Mouse (Mus musculus) E14TG2a.4 (cell line): ENCODE measurements around the gene Tmed2.
A peak's percentile ranks its signal among the peaks of the same experiment; 100 is the strongest.
"Not testable (repeated sequence)": the region's sequence is repeated elsewhere in the genome, so short reads cannot be mapped to it uniquely, and the experiment has no call there.

Experiments
- H3K27me3 ChIP-seq: 2 replicates; pipeline ENCODE4 v1.6.1; 2014; ENCODE audit warnings: low read length, control low read depth; ENCODE audit not compliant: insufficient read depth
- H3K36me3 ChIP-seq: 2 replicates; pipeline ENCODE4 v1.6.1; 2014; ENCODE audit warnings: low read length, control low read depth; ENCODE audit not compliant: insufficient read depth
- H3K4me1 ChIP-seq: replicated peaks from 2 replicates; pipeline ENCODE4 v1.6.1; 2014; ENCODE audit warnings: low read depth, low read length, control low read depth
- H3K4me3 ChIP-seq: replicated peaks from 2 replicates; pipeline ENCODE4 v1.5.1; 2014; ENCODE audit warnings: mild to moderate bottlenecking, low read length
- H3K9me3 ChIP-seq: 2 replicates; pipeline ENCODE4 v1.6.1; 2014; ENCODE audit warnings: low read length, control low read depth
- CTCF ChIP-seq: conservative IDR thresholded peaks from 2 replicates; pipeline ENCODE4 v1.5.1; 2014; ENCODE audit warnings: low read length
- NANOG ChIP-seq: IDR thresholded peaks from 2 replicates; pipeline ENCODE4 v1.6.1; 2014; ENCODE audit warnings: borderline replicate concordance, low read length, mixed read lengths
- POU5F1 ChIP-seq: IDR thresholded peaks from 2 replicates; pipeline ENCODE4 v1.6.1; 2014; ENCODE audit warnings: low read length, borderline replicate concordance

The Tmed2 gene

DNA sequence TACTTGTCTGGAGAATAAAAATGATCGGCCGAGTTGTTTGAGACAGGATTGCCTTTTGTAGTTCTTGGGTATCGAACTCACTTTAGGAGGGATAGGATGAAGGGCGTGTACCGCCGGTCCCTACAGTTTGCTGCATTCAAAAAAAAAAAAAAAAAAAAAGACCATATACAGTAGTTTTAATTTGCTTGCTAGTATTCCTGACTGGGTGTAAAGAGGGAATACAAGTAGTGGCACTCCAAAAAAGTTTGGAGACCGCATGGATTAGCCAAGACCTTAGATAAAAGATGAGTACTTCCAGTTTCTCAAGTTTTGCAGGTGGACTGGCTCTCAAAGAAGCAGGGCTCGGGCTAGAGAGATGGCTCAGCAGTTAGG lies 1.1 kb downstream of the Tmed2 start:
- Histone ChIP-seq H3K9me3 (no peaks in the 10 kb centered on the region), H3K4me3 (peak overlapping the region; percentile 98), H3K27me3 (no peaks in the 10 kb centered on the region), H3K4me1 (peaks cover 68% of the 10 kb centered on the region), H3K36me3 (peaks cover 45% of the 10 kb centered on the region)
- TF ChIP-seq NANOG (no peak), CTCF (no peak), POU5F1 (no peak)

GRCm38 (mm10) chr5:124550737-124551136 lies 10.2 kb downstream of the Tmed2 start:
- Histone ChIP-seq H3K36me3 (peaks cover 53% of the 10 kb centered on the region), H3K4me1 (peaks cover 39% of the 10 kb centered on the region)
- H3K4me3 ChIP-seq, H3K27me3 ChIP-seq, H3K9me3 ChIP-seq: not testable (repeated sequence)

DNA sequence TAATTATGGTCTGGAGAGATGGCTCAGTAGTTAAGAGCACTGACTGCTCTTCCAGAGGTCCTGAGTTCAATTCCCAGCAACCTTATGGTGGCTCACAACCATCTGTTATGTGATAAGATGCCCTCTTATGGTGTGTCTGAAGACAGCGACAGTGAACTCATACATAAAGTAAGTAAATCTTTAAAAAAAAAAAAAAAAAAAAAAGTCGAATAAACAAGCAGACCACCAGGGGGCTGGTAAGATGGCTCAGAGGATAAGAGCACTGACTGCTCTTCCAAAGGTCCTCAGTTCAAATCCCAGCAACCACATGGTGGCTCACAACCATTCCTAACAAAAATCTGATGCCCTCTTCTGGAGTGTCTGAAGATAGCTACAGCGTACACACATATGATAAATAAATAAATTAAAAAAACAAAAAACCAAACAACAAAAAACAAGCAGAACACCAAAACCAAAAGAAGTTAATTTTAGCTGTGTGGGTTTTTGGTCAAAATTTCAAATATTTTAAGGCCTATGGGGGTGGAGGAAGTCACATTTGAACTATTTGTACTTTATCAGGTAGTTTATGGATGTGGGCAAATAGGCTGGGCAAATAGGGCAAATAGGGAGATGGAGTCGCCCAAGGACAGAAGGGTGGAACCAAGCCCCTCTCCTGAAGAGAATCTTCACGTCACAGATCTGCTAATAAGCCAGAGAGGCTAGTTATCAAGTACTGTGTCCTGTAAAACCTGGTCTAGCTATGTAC lies 11.0 kb downstream of the Tmed2 start:
- Histone ChIP-seq H3K4me3 (peak overlapping the region; percentile 100), H3K36me3 (peaks cover 53% of the 10 kb centered on the region), H3K4me1 (peaks cover 31% of the 10 kb centered on the region)
- H3K27me3 ChIP-seq, H3K9me3 ChIP-seq: not testable (repeated sequence)

GRCm38 (mm10) chr5:124552094-124552472 lies 11.6 kb downstream of the Tmed2 start:
- Histone ChIP-seq H3K9me3 (no peaks in the 10 kb centered on the region), H3K4me3 (peak overlapping the region; percentile 100), H3K36me3 (peaks cover 53% of the 10 kb centered on the region), H3K4me1 (peaks cover 30% of the 10 kb centered on the region), H3K27me3 (no peaks in the 10 kb centered on the region)
- TF ChIP-seq POU5F1, result no peak
- TF ChIP-seq CTCF, result no peak
- no peak for TF ChIP-seq NANOG

GRCm38 (mm10) chr5:124552558-124553307 lies 12.2 kb downstream of the Tmed2 start, which contains the start of gene Ddx55:
Gene Ddx55 (plus strand): TSS chr5:124552864.
- no peak for TF ChIP-seq CTCF
- no peak for TF ChIP-seq POU5F1
- no peak for TF ChIP-seq NANOG
- Histone ChIP-seq H3K9me3 (no peaks in the 10 kb centered on the region), H3K4me3 (peak within 1 kb of the TSS; percentile 100), H3K36me3 (peaks cover 53% of the 10 kb centered on the region), H3K27me3 (no peaks in the 10 kb centered on the region), H3K4me1 (peaks cover 30% of the 10 kb centered on the region)

- H3K27me3 ChIP-seq, result no peaks in the 10 kb centered on the region
These were observed 13.1 kb downstream of the Tmed2 start for GRCm38 (mm10) chr5:124553607-124554006.

GRCm38 (mm10) chr5:124555145-124555544 lies 14.7 kb downstream of the Tmed2 start:
- H3K4me3 ChIP-seq, result no peak overlapping the region
- peaks cover 65% of the 10 kb centered on the region for H3K36me3 ChIP-seq
- H3K4me1 ChIP-seq, result peaks cover 34% of the 10 kb centered on the region
- H3K9me3 ChIP-seq, result no peaks in the 10 kb centered on the region
- no peak for TF ChIP-seq POU5F1
- TF ChIP-seq CTCF, result 0 out of 2 replicates have a peak, but pooled peaks have one; percentile 5
- H3K27me3 ChIP-seq, result no peaks in the 10 kb centered on the region

More at GRCm38 (mm10) chr5:124553607-124554006, 13.1 kb downstream of the Tmed2 start:
- no peak for TF ChIP-seq POU5F1
- no peak for TF ChIP-seq NANOG
- TF ChIP-seq CTCF, result no peak
- peak overlapping the region; percentile 100 for H3K4me3 ChIP-seq
- no peaks in the 10 kb centered on the region for H3K9me3 ChIP-seq
- H3K4me1 ChIP-seq, result peaks cover 28% of the 10 kb centered on the region
- H3K36me3 ChIP-seq, result peaks cover 53% of the 10 kb centered on the region

- TF ChIP-seq POU5F1 (no peak), CTCF (no peak), NANOG (no peak)
These were observed 30.6 kb downstream of the Tmed2 start for GRCm38 (mm10) chr5:124571068-124571467.

GRCm38 (mm10) chr5:124575467-124575866 lies 35.0 kb downstream of the Tmed2 start:
- no peak for TF ChIP-seq NANOG
- no peak for TF ChIP-seq CTCF
- no peak for TF ChIP-seq POU5F1
- no peaks in the 10 kb centered on the region for H3K9me3 ChIP-seq
- H3K4me1 ChIP-seq, result peaks cover 41% of the 10 kb centered on the region
- no peak overlapping the region for H3K4me3 ChIP-seq
- H3K36me3 ChIP-seq, result peaks cover 82% of the 10 kb centered on the region
- no peaks in the 10 kb centered on the region for H3K27me3 ChIP-seq

More at GRCm38 (mm10) chr5:124571068-124571467, 30.6 kb downstream of the Tmed2 start:
- H3K4me1 ChIP-seq, result peaks cover 30% of the 10 kb centered on the region
- H3K4me3 ChIP-seq, result no peak overlapping the region
- H3K36me3 ChIP-seq, result peaks cover 100% of the 10 kb centered on the region
- no peaks in the 10 kb centered on the region for H3K9me3 ChIP-seq
- no peaks in the 10 kb centered on the region for H3K27me3 ChIP-seq
